Mouse (Mus musculus): ENCODE data around the gene Adam19.
"Not testable (repeated sequence)": the region's sequence is repeated elsewhere in the genome, so short reads cannot be mapped to it uniquely, and the experiment has no call there.

Gene Adam19

GRCm38 (mm10) chr11:46143342-46143741 lies 87.5 kb downstream of the Adam19 start:
- no peak for DNase-seq

GRCm38 (mm10) chr11:46145163-46145875 lies 89.5 kb downstream of the Adam19 start:
- no peak for DNase-seq

GRCm38 (mm10) chr11:46146619-46147018 lies 90.8 kb downstream of the Adam19 start:
- no peak for DNase-seq

- no peak for DNase-seq
These were observed 101.2 kb downstream of the Adam19 start for GRCm38 (mm10) chr11:46156945-46157344.

GRCm38 (mm10) chr11:46157462-46157861 lies 101.7 kb downstream of the Adam19 start:
- DNase-seq: no peak

- peak; percentile 14 to 23 for DNase-seq
These were observed 110.2 kb downstream of the Adam19 start, which contains the start of gene Nipal4 for GRCm38 (mm10) chr11:46165866-46166585. Nipal4 (minus strand) TSS chr11:46166508.

GRCm38 (mm10) chr11:46168506-46168905 lies 112.7 kb downstream of the Adam19 start:
- DNase-seq: no peak

- no peak for DNase-seq
These were observed 114.1 kb downstream of the Adam19 start for GRCm38 (mm10) chr11:46169908-46170307.

- no peak for DNase-seq
These were observed 116.3 kb downstream of the Adam19 start for GRCm38 (mm10) chr11:46172128-46172527.

- no peak for DNase-seq
These were observed 120.4 kb downstream of the Adam19 start for GRCm38 (mm10) chr11:46176155-46176554.

- DNase-seq: no peak
These were observed 121.7 kb downstream of the Adam19 start for GRCm38 (mm10) chr11:46177246-46178043.

- not testable (repeated sequence) for DNase-seq
These were observed 126.2 kb downstream of the Adam19 start for GRCm38 (mm10) chr11:46182031-46182430.

- DNase-seq: no peak
These were observed 129.2 kb downstream of the Adam19 start for GRCm38 (mm10) chr11:46184946-46185345.

GRCm38 (mm10) chr11:46185486-46185885 lies 129.7 kb downstream of the Adam19 start:
- DNase-seq: peak; percentile 34 to 43

GRCm38 (mm10) chr11:46188283-46188682 lies 132.5 kb downstream of the Adam19 start:
- no peak for DNase-seq

GRCm38 (mm10) chr11:46194175-46194574 lies 138.4 kb downstream of the Adam19 start:
- DNase-seq: no peak
